Comparison of ENCODE assay signal across 25 mouse cellular contexts in genomic region chr16:21648800-21649199, GRCm38 (mm10). TPM values are rescaled to one million over a fixed set of nuclear protein-coding genes. Genes with fewer than 3 reads are reported as not detected.
DNase-seq lines count a peak whose midpoint lies in the region; ATAC-seq and TF ChIP-seq lines count a peak whose summit lies in the region.
"Had no signal": no experiment of that assay in that cellular context is flagged by ENCODE, and none has a peak within 500 bp of the region (broad histone marks: within the 10 kb centered on the region; RNA-seq: fewer than 3 reads in every experiment).

No protein-coding gene starts in this region.

- no peaks in the 10 kb centered on the region for H3K9me3 ChIP-seq in liver, embryonic 14.5 days (ENCODE audit: control insufficient read depth, low read length)
- no peaks in the 10 kb centered on the region for H3K9me3 ChIP-seq in liver, embryonic 11.5 days (ENCODE audit: control insufficient read depth, low read length)
- H3K9me3 ChIP-seq: embryonic facial prominence, embryonic 12.5 days; embryonic facial prominence, embryonic 15.5 days; G1E; hindbrain, embryonic 10.5 days; hindbrain, embryonic 13.5 days had no signal

- H3K9ac ChIP-seq in liver, embryonic 14.5 days (replicated peaks), result no peak overlapping the region
- no peak overlapping the region for H3K9ac ChIP-seq in liver, embryonic 11.5 days (ENCODE audit: low read depth, low read length)
- H3K9ac ChIP-seq: embryonic facial prominence, embryonic 12.5 days; embryonic facial prominence, embryonic 15.5 days; forebrain, postnatal 0 days; hindbrain, embryonic 13.5 days had no signal

- ATAC-seq in liver, embryonic 14.5 days (ENCODE audit: insufficient read depth), result peak; percentile 45; the same call in 1 of the 2 replicates
- no peak for ATAC-seq in liver, embryonic 11.5 days (replicated peaks; ENCODE audit: low FRiP score)
- ATAC-seq in megakaryocyte-erythroid progenitor cell, adult 5-6 weeks (replicated peaks; ENCODE audit: low FRiP score, low TSS enrichment, poor library complexity, severe bottlenecking), result peak; percentile 51; the same call in 1 of the 2 replicates
- ATAC-seq: activated CD4-positive, CD25-positive, alpha-beta regulatory T cell, adult 4 months; forebrain, embryonic 14.5 days; forebrain, postnatal 0 days; hindbrain, embryonic 16.5 days had no signal

- H3K27ac ChIP-seq in liver, embryonic 14.5 days, result no peak overlapping the region
- H3K27ac ChIP-seq in liver, embryonic 11.5 days (ENCODE audit: low read depth, low read length), result no peak overlapping the region
- H3K27ac ChIP-seq: embryonic facial prominence, embryonic 12.5 days; embryonic facial prominence, embryonic 15.5 days; gastrocnemius, adult 2 months; hindbrain, embryonic 10.5 days; hindbrain, embryonic 13.5 days had no signal

- no peak for TF ChIP-seq CTCF in liver, embryonic 14.5 days (IDR thresholded peaks at IDR 0.05; ENCODE audit: low read depth)

- no peak overlapping the region for H3K4me2 ChIP-seq in liver, embryonic 14.5 days (ENCODE audit: low read depth)
- no peak overlapping the region for H3K4me2 ChIP-seq in liver, embryonic 11.5 days
- H3K4me2 ChIP-seq: embryonic facial prominence, embryonic 12.5 days; embryonic facial prominence, embryonic 15.5 days; heart, embryonic 11.5 days; hindbrain, embryonic 13.5 days had no signal

- no peaks in the 10 kb centered on the region for H3K27me3 ChIP-seq in liver, embryonic 14.5 days (ENCODE audit: control insufficient read depth, insufficient read depth, low read length)
- H3K27me3 ChIP-seq in liver, embryonic 11.5 days (replicated peaks; ENCODE audit: control insufficient read depth, insufficient read depth, low read length), result no peaks in the 10 kb centered on the region
- H3K27me3 ChIP-seq: CH12.LX; embryonic facial prominence, embryonic 12.5 days; embryonic facial prominence, embryonic 15.5 days; hindbrain, embryonic 13.5 days had no signal

- no peak for DNase-seq in liver, embryonic 14.5 days (ENCODE audit: low read depth in 3 of 3, low spot score in 3 of 3)
- no peak for DNase-seq in liver, embryonic 11.5 days (ENCODE audit: low spot score)
- DNase-seq in testis, postnatal 10 days (ENCODE audit: low spot score), result peak; percentile 4
- DNase-seq in testis, postnatal 14 days (ENCODE audit: low spot score), result no peak
- DNase-seq in layer of hippocampus, postnatal 25 days (ENCODE audit: extremely low spot score in 1 of 2, low spot score in 1 of 2), result no peak
- DNase-seq: adrenal gland, adult 8-10 months; adrenal gland, postnatal 25 days; B cell, adult 2 months; cerebellum, adult 18-20 months; cerebellum, adult 9-10 months; cerebellum, postnatal 14 days; forebrain, postnatal 0 days; gastrocnemius, adult 2 months; gastrocnemius, postnatal 14 days had no signal

- H3K4me3 ChIP-seq in liver, embryonic 14.5 days (ENCODE audit: insufficient read depth in 1 of 2, low read depth in 2 of 2, low read length in 2 of 2), result no peak overlapping the region
- H3K4me3 ChIP-seq in liver, embryonic 11.5 days (ENCODE audit: low read depth, low read length), result no peak overlapping the region
- H3K4me3 ChIP-seq: embryonic facial prominence, embryonic 12.5 days; embryonic facial prominence, embryonic 15.5 days; gastrocnemius, adult 2 months; hindbrain, embryonic 10.5 days; hindbrain, embryonic 13.5 days had no signal

- 20% methylated on average over 4 of the region's 4 CpGs for WGBS in liver, embryonic 14.5 days (ENCODE audit: insufficient replicate concordance)
- WGBS in liver, embryonic 11.5 days, result 52% methylated on average over 4 of the region's 4 CpGs

- no peaks in the 10 kb centered on the region for H3K36me3 ChIP-seq in liver, embryonic 14.5 days (replicated peaks; ENCODE audit: control insufficient read depth, insufficient read depth, low read depth)
- H3K36me3 ChIP-seq in liver, embryonic 11.5 days (ENCODE audit: control insufficient read depth, insufficient read depth, low read length), result no peaks in the 10 kb centered on the region

- peaks cover 0 to 8% of the 10 kb centered on the region in 2 experiments; a peak in 1 of 4 replicates for H3K4me1 ChIP-seq in liver, embryonic 14.5 days (replicated peaks; ENCODE audit: control insufficient read depth in 2 of 2, insufficient read depth in 2 of 2, low read length in 1 of 2)
- 0 out of 2 replicates have a peak, but pooled peaks cover 2% of the 10 kb centered on the region for H3K4me1 ChIP-seq in liver, embryonic 11.5 days (replicated peaks; ENCODE audit: control insufficient read depth, insufficient read depth, low read length)

- peak; percentile 64 for TF ChIP-seq EP300 in liver, embryonic 14.5 days (IDR thresholded peaks at IDR 0.05; ENCODE audit: low read depth)

RNA-seq across cellular contexts. Expression of gene 2510009E07Rik, which starts 45.7 kb away (rescaled TPM):
- polyA plus RNA-seq in liver, embryonic 14.5 days (2012; rRNA removed), result 1.5 and 1.6 TPM in 2 replicates
- polyA plus RNA-seq in liver, embryonic 14.5 days (2014; fragmentation: Nextera tagmentation; extraction: Ambion mirVana), result 1.9 and 2.1 TPM in 2 replicates
- polyA plus RNA-seq in liver, embryonic 11.5 days (2014; fragmentation: Nextera tagmentation; extraction: Ambion mirVana), result 5.6 and 5.7 TPM in 2 replicates
- 0.25 and 0.57 TPM in 2 replicates for total RNA-seq in megakaryocyte-erythroid progenitor cell, adult 5-6 weeks (2014; fragmentation: Nextera tagmentation)
- total RNA-seq in megakaryocyte-erythroid progenitor cell, adult 5-6 weeks (2017), result 0.23 and 2.4 TPM in 2 replicates
- total RNA-seq in layer of hippocampus, postnatal 25 days (2021), result 10 to 100 TPM; 39.4 to 43.1 TPM
- total RNA-seq: CH12.LX had no signal
- polyA plus RNA-seq: G1E had no signal

Comparison
In these comparisons a context has a peak if more than half of its experiments do, and no peak if none do; other contexts are left out.
1. RNA of gene 2510009E07Rik, which starts 45.7 kb away (total RNA-seq): 39.4 to 43.1 TPM in layer of hippocampus, postnatal 25 days; 0.23 to 2.4 TPM in megakaryocyte-erythroid progenitor cell, adult 5-6 weeks; every median in the first group is over 10 times any median in the second.